ENCODE assay signal across 32 mouse cellular contexts in genomic region chr2:77713886-77714285, GRCm38 (mm10).
A peak's percentile ranks its signal among the peaks of the same experiment; 100 is the strongest.
DNase-seq lines count a peak whose midpoint lies in the region.
"Had no signal": no experiment of that assay in that cellular context is flagged by ENCODE, and none has a peak within 500 bp of the region (broad histone marks: within the 10 kb centered on the region; RNA-seq: fewer than 3 reads in every experiment).

No protein-coding gene starts in this region.

- H3K4me1 ChIP-seq in midbrain, embryonic 10.5 days = no peaks in the 10 kb centered on the region
- H3K4me1 ChIP-seq: embryonic facial prominence, embryonic 10.5 days; embryonic facial prominence, embryonic 15.5 days; forebrain, embryonic 13.5 days; hindbrain, embryonic 13.5 days; limb, embryonic 10.5 days; limb, embryonic 15.5 days; liver, embryonic 13.5 days; midbrain, embryonic 12.5 days; neural tube, embryonic 13.5 days had no signal

- H3K4me3 ChIP-seq in midbrain, embryonic 10.5 days = no peak overlapping the region
- H3K4me3 ChIP-seq: embryonic facial prominence, embryonic 10.5 days; embryonic facial prominence, embryonic 15.5 days; forebrain, embryonic 13.5 days; hindbrain, embryonic 13.5 days; limb, embryonic 10.5 days; limb, embryonic 15.5 days; liver, embryonic 13.5 days; midbrain, embryonic 12.5 days; myocyte; neural tube, embryonic 13.5 days had no signal

- 74% methylated on average over 5 of the region's 5 CpGs for WGBS in midbrain, embryonic 10.5 days

- DNase-seq in retina, postnatal 1 day = peak; percentile 29
- no peak for DNase-seq in retina, embryonic 14.5 days (ENCODE audit: low spot score)
- peak; percentile 18 for DNase-seq in R1 (ENCODE audit: low read depth, low spot score)
- DNase-seq in adrenal gland, postnatal 14 days = peak; percentile 71
- DNase-seq in skeletal muscle tissue, adult 2 months (ENCODE audit: low read depth, low spot score) = peak; percentile 12
- DNase-seq in midbrain, embryonic 10.5 days (ENCODE audit: low spot score) = no peak
- DNase-seq in cerebellum, adult 11 months = no peak
- DNase-seq in ovary, adult 18-20 months (ENCODE audit: low spot score) = no peak
- DNase-seq: B cell, adult 2 months; cerebellum, adult 2 months; cerebellum, postnatal 14 days; gastrocnemius, postnatal 25 days; heart, adult 18-20 months; heart, postnatal 4 days; kidney, adult 8-10 months; kidney, postnatal 10 days; layer of hippocampus, adult 9-11 months; liver, embryonic 13.5 days; lung, adult 18-20 months; lung, postnatal 10 days; right cerebral cortex, adult 18-20 months; right cerebral cortex, postnatal 4 days had no signal

- H3K27me3 ChIP-seq in midbrain, embryonic 10.5 days (ENCODE audit: low read depth, poor library complexity, severe bottlenecking) = no peaks in the 10 kb centered on the region
- H3K27me3 ChIP-seq: embryonic facial prominence, embryonic 15.5 days; forebrain, embryonic 13.5 days; hindbrain, embryonic 13.5 days; limb, embryonic 15.5 days; liver, embryonic 13.5 days; midbrain, embryonic 12.5 days; neural tube, embryonic 13.5 days had no signal

- H3K27ac ChIP-seq in midbrain, embryonic 10.5 days (replicated peaks) = no peak overlapping the region
- H3K27ac ChIP-seq: embryonic facial prominence, embryonic 10.5 days; embryonic facial prominence, embryonic 15.5 days; forebrain, embryonic 13.5 days; hindbrain, embryonic 13.5 days; limb, embryonic 10.5 days; limb, embryonic 15.5 days; liver, embryonic 13.5 days; midbrain, embryonic 12.5 days; neural tube, embryonic 13.5 days had no signal

- no peaks in the 10 kb centered on the region for H3K9me3 ChIP-seq in midbrain, embryonic 10.5 days (replicated peaks)
- H3K9me3 ChIP-seq: embryonic facial prominence, embryonic 10.5 days; embryonic facial prominence, embryonic 15.5 days; forebrain, embryonic 13.5 days; hindbrain, embryonic 13.5 days; limb, embryonic 10.5 days; limb, embryonic 15.5 days; liver, embryonic 13.5 days; midbrain, embryonic 12.5 days; neural tube, embryonic 13.5 days had no signal

- no peaks in the 10 kb centered on the region for H3K36me3 ChIP-seq in midbrain, embryonic 10.5 days
- H3K36me3 ChIP-seq: embryonic facial prominence, embryonic 10.5 days; embryonic facial prominence, embryonic 15.5 days; G1E; hindbrain, embryonic 13.5 days; limb, embryonic 10.5 days; limb, embryonic 15.5 days; liver, embryonic 13.5 days; midbrain, embryonic 12.5 days; neural tube, embryonic 13.5 days had no signal

Comparison
In these comparisons a context has a peak if more than half of its experiments do, and no peak if none do; other contexts are left out.
1. DNase-seq: peak in retina, postnatal 1 day (single experiment), R1 (single experiment), adrenal gland, postnatal 14 days (single experiment) and skeletal muscle tissue, adult 2 months (single experiment); none in retina, embryonic 14.5 days (single experiment), midbrain, embryonic 10.5 days (single experiment), cerebellum, adult 11 months (single experiment) and ovary, adult 18-20 months (single experiment).